Mouse (Mus musculus) neural tube, embryonic 13.5 days (tissue): Measurements from ENCODE around the gene Fam222b. TPM values are rescaled to one million over a fixed set of nuclear protein-coding genes. Genes with fewer than 3 reads are reported as not detected.

Source experiments
- ATAC-seq: fragments of 200-750 bp; cut with Nextera tagmentation; 2 replicates; pipeline ENCODE4 v1.8.0; 2017; ENCODE audit warnings: low read depth, mild to moderate bottlenecking, moderate TSS enrichment, moderate library complexity
- H3K27ac ChIP-seq: fragments of 300-500 bp; sonication (generic); replicated peaks from 2 replicates; pipeline ENCODE4 v1.5.1; 2015; ENCODE audit warnings: moderate library complexity, mild to moderate bottlenecking, inconsistent platforms
- H3K27me3 ChIP-seq: fragments of 300-500 bp; sonication (generic); 2 replicates; pipeline ENCODE4 v1.6.1; 2015; ENCODE audit warnings: mild to moderate bottlenecking, inconsistent platforms
- H3K36me3 ChIP-seq: fragments of 300-500 bp; sonication (generic); 2 replicates; pipeline ENCODE4 v1.6.1; 2015; ENCODE audit warnings: mild to moderate bottlenecking, inconsistent platforms
- H3K4me1 ChIP-seq: fragments of 300-500 bp; sonication (generic); replicated peaks from 2 replicates; pipeline ENCODE4 v1.6.1; 2015; ENCODE audit warnings: inconsistent platforms
- H3K4me2 ChIP-seq: fragments of 300-500 bp; sonication (generic); 2 replicates; pipeline ENCODE4 v1.6.1; 2015; ENCODE audit warnings: inconsistent platforms, mild to moderate bottlenecking, moderate library complexity
- H3K4me3 ChIP-seq: fragments of 300-500 bp; sonication (generic); 2 replicates; pipeline ENCODE4 v1.5.1; 2015; ENCODE audit warnings: mild to moderate bottlenecking, inconsistent platforms
- H3K9ac ChIP-seq: fragments of 300-500 bp; sonication (generic); 2 replicates; pipeline ENCODE4 v1.6.1; 2015; ENCODE audit warnings: moderate library complexity, mild to moderate bottlenecking, inconsistent platforms
- H3K9me3 ChIP-seq: fragments of 300-500 bp; sonication (generic); 2 replicates; pipeline ENCODE4 v1.6.1; 2016; ENCODE audit warnings: inconsistent platforms
- WGBS: fragments of 180-500 bp; shearing (Covaris S2); methylation state at CpG from one replicate; pipeline ENCODE4 v1.1.7; 2015; 5-methylcytosine and 5-hydroxymethylcytosine counted together
- polyA plus RNA-seq: library from polyadenylated mRNA; unstranded; fragments of >200 nt; fragmentation: Nextera tagmentation; extraction: Ambion mirVana; gene quantifications from 2 replicates; pipeline ENCODE4 v1.2.1, GENCODE M21; 2015

Fam222b gene
- polyA plus RNA-seq, 1 experiment from 2014 or later = 28.8 TPM

DNA sequence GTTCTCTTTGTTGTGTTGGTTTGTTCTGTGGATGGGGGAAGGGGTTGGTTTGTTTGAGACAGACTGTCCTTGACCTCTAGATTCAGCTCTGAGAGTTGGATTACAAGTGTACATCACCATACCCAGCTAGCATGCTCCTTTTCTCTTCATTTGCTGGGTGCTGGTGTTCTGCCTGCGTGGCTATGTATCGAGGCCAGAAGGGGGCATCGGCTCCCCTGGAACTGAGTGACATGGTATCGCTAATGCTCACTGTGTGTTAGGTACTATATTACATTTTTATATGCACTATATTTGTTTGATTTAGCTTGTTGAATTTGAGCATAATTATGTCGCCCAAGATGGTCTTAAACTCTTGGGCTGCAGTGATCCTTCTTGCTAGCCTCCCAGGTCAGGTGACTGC is 51.7 kb downstream of the Fam222b start:
- Histone ChIP-seq H3K27ac (no peak overlapping the region), H3K9me3 (no peaks in the 10 kb centered on the region), H3K36me3 (peaks cover 77% of the 10 kb centered on the region), H3K9ac (no peak overlapping the region), H3K27me3 (no peaks in the 10 kb centered on the region), H3K4me2 (no peak overlapping the region), H3K4me3 (no peak overlapping the region), H3K4me1 (0 out of 2 replicates have a peak, but pooled peaks cover 3% of the 10 kb centered on the region)
- ATAC-seq = 0 out of 2 replicates have a peak, but pooled peaks have one; percentile 17
- WGBS = 96% methylated on average over 5 of the region's 5 CpGs

DNA sequence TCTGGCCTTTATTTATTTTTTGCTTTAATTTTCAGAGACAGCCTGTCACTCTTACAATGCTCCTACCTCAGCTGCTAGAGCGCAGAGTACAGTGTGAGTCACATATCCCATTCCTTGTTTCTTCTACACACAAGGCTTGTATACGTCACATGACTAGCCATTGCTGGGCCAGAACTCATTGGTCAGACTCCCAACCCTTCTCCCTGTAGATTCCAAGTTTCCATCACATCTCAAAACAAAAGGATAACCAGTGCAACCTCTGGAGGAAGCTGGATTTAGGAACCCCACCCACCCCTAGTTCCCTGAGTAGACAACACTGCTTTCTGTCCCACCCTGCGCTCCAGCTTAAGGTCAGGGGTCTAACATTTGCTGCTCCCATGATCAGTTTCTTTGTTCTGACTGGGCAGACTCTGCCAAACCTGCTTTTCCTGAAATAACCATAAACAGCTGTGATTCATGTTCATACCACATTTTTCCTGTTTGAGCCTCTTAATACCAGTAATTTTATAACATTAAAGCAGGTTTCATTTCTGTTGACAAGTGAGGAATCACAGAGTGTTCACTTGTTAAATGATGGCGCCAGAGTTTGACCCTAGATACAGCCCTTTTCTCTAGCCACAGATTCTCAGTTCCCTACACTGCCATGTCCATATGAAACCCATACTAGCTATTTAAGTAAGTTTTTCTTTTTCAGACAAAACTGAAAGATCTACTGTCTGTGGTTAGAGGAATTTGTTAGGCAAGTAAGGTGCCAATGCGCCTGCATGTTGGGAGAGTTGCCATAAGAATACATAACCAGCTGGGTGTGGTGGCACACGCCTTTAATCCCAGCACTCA is 52.5 kb downstream of the Fam222b start:
- peaks cover 78% of the 10 kb centered on the region for H3K36me3 ChIP-seq

DNA sequence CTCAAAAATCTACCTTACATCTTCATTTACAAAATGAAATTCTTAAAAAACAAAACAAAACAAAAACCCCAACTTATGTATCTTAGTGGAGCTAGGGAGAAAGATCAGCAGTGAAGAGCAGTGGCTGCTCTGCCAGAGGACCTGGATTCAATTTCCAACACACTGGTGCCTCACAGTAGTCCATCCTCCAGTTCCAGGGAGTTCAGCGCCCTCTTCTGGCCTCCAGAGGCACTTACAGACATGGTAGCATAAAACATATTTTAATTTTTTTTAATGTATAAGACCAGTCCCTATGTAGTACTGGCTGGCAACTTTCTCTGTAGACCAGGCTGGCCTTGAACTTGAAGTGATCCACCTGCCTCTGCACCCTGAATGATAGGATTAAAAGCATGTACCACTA is 56.7 kb downstream of the Fam222b start:
- no peaks in the 10 kb centered on the region for H3K27me3 ChIP-seq
- H3K4me3 ChIP-seq = no peak overlapping the region
- no peak overlapping the region for H3K4me2 ChIP-seq
- peaks cover 73% of the 10 kb centered on the region for H3K36me3 ChIP-seq
- H3K27ac ChIP-seq = no peak overlapping the region
- 17% methylated on average over 1 of the region's 1 CpGs for WGBS
- no peak overlapping the region for H3K9ac ChIP-seq
- peaks cover 36% of the 10 kb centered on the region for H3K4me1 ChIP-seq
- ATAC-seq = no peak
- no peaks in the 10 kb centered on the region for H3K9me3 ChIP-seq

More for the DNA sequence above, 52.5 kb downstream of the Fam222b start:
- WGBS = 93% methylated on average over 6 of the region's 6 CpGs
- H3K9ac ChIP-seq = no peak overlapping the region
- H3K27ac ChIP-seq = no peak overlapping the region
- no peak overlapping the region for H3K4me2 ChIP-seq
- H3K27me3 ChIP-seq = no peaks in the 10 kb centered on the region
- no peak overlapping the region for H3K4me3 ChIP-seq
- ATAC-seq = no peak
- H3K9me3 ChIP-seq = no peaks in the 10 kb centered on the region
- peaks cover 5% of the 10 kb centered on the region for H3K4me1 ChIP-seq

DNA sequence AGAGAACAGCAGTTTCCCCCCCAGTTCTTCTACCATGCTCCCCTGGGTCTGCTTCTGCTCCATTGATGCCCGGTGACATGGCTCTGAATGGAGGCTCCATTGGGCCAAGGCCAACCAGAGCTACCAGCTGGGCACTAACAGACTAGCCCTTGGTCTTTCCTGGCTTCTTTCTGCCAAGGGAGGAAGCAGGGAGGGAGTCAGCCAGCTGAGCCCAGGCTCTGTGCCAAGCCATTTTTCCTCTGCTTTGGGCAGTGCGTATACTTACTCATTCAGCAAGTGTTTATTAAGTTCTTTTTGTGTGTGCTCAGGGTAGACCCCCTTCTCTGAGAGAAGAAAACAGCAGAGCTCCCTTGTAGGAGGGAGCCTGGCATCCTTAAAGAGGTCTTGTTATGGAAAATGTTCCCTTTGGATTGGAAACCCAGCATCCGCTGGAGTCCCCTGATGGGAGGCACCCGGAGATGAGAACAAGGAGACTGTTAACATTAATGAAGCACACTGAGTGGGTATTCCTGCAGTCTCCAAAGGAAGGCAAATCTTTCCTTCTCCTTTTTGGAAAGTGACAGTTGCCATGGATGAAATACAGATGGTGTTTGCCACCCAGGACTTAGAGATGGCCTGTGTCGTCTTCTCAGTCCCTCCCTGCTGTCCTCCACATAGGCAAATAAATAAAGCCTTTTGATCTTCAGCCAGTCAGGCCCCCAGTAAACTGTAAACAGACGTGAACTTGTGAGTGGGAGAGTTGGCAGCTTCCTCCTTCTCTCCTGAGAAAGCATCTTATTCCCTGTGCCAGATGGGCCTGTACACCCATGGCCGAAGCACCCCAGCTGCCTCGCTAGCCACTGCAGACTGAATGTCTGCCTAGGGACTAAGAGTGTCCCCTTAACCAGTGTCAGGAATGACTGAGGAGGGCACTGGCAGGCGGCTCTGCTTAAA is 58.1 kb downstream of the Fam222b start:
- peak overlapping the region; percentile 35; the same call in 1 of the 2 replicates for H3K9ac ChIP-seq
- 35% methylated on average over 9 of the region's 9 CpGs for WGBS
- peak overlapping the region; percentile 6; the same call in 1 of the 2 replicates for H3K4me2 ChIP-seq
- peak; percentile 75 for ATAC-seq
- H3K4me3 ChIP-seq = no peak overlapping the region
- no peaks in the 10 kb centered on the region for H3K27me3 ChIP-seq
- peaks cover 46% of the 10 kb centered on the region for H3K4me1 ChIP-seq
- no peaks in the 10 kb centered on the region for H3K9me3 ChIP-seq
- peaks cover 74% of the 10 kb centered on the region for H3K36me3 ChIP-seq
- H3K27ac ChIP-seq = peak overlapping the region; percentile 85

- H3K9ac ChIP-seq = peak overlapping the region; percentile 35; the same call in 1 of the 2 replicates
- H3K27me3 ChIP-seq = no peaks in the 10 kb centered on the region
- 69% methylated on average over 13 of the region's 13 CpGs for WGBS
- peak; percentile 19; the same call in 1 of the 2 replicates for ATAC-seq
- no peak overlapping the region for H3K4me2 ChIP-seq
- H3K4me3 ChIP-seq = no peak overlapping the region
- H3K36me3 ChIP-seq = peaks cover 74% of the 10 kb centered on the region
- peaks cover 57% of the 10 kb centered on the region for H3K4me1 ChIP-seq
- peak overlapping the region; percentile 85 for H3K27ac ChIP-seq
- H3K9me3 ChIP-seq = no peaks in the 10 kb centered on the region
Observed at GRCm38 (mm10) chr11:78153778-78154177, 59.3 kb downstream of the Fam222b start.

GRCm38 (mm10) chr11:78155674-78156073 is 61.2 kb downstream of the Fam222b start:
- H3K36me3 ChIP-seq = peaks cover 76% of the 10 kb centered on the region
- WGBS = 72% methylated on average over 5 of the region's 5 CpGs

DNA sequence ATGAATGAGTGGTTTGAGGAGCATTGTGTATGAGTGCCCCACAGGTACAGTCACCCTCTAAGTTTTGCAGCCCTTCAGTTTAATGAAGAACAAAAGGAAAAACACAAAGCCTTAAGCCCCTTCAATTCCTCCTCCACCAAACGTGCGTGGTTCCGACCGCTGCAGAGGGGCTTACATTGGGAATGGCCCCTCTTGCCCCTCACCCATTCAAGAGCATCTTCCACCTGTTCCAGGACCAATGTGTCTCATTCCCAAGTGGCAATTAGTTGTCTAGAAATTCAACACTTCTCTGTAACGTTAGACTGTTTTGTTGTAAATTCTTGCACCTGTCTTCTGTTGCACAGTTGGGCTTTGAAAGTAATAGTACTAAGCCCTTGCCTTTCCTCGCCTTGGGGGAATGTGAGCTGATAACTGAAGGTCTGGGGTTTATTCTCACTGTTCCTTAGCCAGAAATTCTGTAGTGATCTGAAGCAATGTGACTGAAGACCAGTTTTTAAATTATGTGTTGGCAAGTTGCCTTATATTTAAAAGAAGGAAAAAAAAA is 61.8 kb downstream of the Fam222b start:
- Histone ChIP-seq H3K27me3 (no peaks in the 10 kb centered on the region), H3K4me1 (peaks cover 76% of the 10 kb centered on the region), H3K4me3 (no peak overlapping the region), H3K9me3 (no peaks in the 10 kb centered on the region), H3K27ac (no peak overlapping the region), H3K9ac (no peak overlapping the region), H3K4me2 (no peak overlapping the region), H3K36me3 (peaks cover 76% of the 10 kb centered on the region)
- WGBS = 70% methylated on average over 6 of the region's 6 CpGs
- no peak for ATAC-seq

More at GRCm38 (mm10) chr11:78155674-78156073, 61.2 kb downstream of the Fam222b start:
- no peaks in the 10 kb centered on the region for H3K27me3 ChIP-seq
- H3K4me3 ChIP-seq = no peak overlapping the region
- H3K4me2 ChIP-seq = no peak overlapping the region
- H3K9ac ChIP-seq = peak overlapping the region; percentile 22; the same call in 1 of the 2 replicates
- peaks cover 71% of the 10 kb centered on the region for H3K4me1 ChIP-seq
- ATAC-seq = no peak
- no peaks in the 10 kb centered on the region for H3K9me3 ChIP-seq
- no peak overlapping the region for H3K27ac ChIP-seq

GRCm38 (mm10) chr11:78159096-78159495 is 64.6 kb downstream of the Fam222b start:
- Histone ChIP-seq H3K9me3 (no peaks in the 10 kb centered on the region), H3K4me3 (no peak overlapping the region), H3K36me3 (peaks cover 82% of the 10 kb centered on the region), H3K27ac (no peak overlapping the region), H3K27me3 (no peaks in the 10 kb centered on the region), H3K4me1 (peaks cover 79% of the 10 kb centered on the region), H3K4me2 (no peak overlapping the region), H3K9ac (no peak overlapping the region)
- WGBS = 30% methylated on average over 2 of the region's 2 CpGs
- ATAC-seq = 0 out of 2 replicates have a peak, but pooled peaks have one; percentile 13

- H3K27me3 ChIP-seq = no peaks in the 10 kb centered on the region
- ATAC-seq = no peak
- peak overlapping the region; percentile 38; the same call in 1 of the 2 replicates for H3K27ac ChIP-seq
- peaks cover 74% of the 10 kb centered on the region for H3K4me1 ChIP-seq
- peaks cover 78% of the 10 kb centered on the region for H3K36me3 ChIP-seq
- H3K4me2 ChIP-seq = no peak overlapping the region
- 73% methylated on average over 7 of the region's 7 CpGs for WGBS
- no peak overlapping the region for H3K4me3 ChIP-seq
- no peaks in the 10 kb centered on the region for H3K9me3 ChIP-seq
- H3K9ac ChIP-seq = no peak overlapping the region
Observed at GRCm38 (mm10) chr11:78159557-78159956, 65.1 kb downstream of the Fam222b start.

DNA sequence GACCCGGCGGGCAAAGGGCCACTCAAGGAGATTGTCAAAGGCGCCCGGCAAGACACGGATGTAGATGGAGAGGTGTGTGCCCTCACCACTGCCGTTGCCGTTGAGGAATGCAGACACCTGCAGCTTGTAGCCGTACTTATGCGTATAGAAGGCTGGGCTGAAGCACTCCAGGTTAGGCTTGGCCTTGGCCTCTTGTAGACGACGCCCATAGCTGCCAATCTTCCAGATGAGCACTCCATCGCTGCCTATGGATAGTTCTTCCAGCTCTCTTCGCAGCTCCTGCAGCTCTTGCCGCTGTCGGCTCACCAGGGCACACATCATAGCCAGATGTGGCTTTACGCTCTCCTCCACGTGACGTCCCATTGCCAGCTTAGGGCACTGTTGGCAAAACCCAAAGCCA is 65.7 kb downstream of the Fam222b start:
- Histone ChIP-seq H3K4me1 (peaks cover 68% of the 10 kb centered on the region), H3K9me3 (no peaks in the 10 kb centered on the region), H3K36me3 (peaks cover 72% of the 10 kb centered on the region), H3K27ac (0 out of 2 replicates have a peak overlapping the region, but pooled peaks have one; percentile 38), H3K9ac (no peak overlapping the region), H3K4me3 (no peak overlapping the region), H3K27me3 (no peaks in the 10 kb centered on the region), H3K4me2 (no peak overlapping the region)
- WGBS = 90% methylated on average over 18 of the region's 18 CpGs
- no peak for ATAC-seq

GRCm38 (mm10) chr11:78160675-78161074 is 66.2 kb downstream of the Fam222b start:
- peaks cover 67% of the 10 kb centered on the region for H3K4me1 ChIP-seq

More at GRCm38 (mm10) chr11:78160675-78161074, 66.2 kb downstream of the Fam222b start:
- peaks cover 67% of the 10 kb centered on the region for H3K36me3 ChIP-seq
- H3K9ac ChIP-seq = peak overlapping the region; percentile 22; the same call in 1 of the 2 replicates
- no peak overlapping the region for H3K27ac ChIP-seq
- no peak overlapping the region for H3K4me3 ChIP-seq
- H3K4me2 ChIP-seq = no peak overlapping the region
- WGBS = 97% methylated on average over 3 of the region's 3 CpGs
- no peaks in the 10 kb centered on the region for H3K9me3 ChIP-seq
- H3K27me3 ChIP-seq = no peaks in the 10 kb centered on the region
- no peak for ATAC-seq
